ENCODE assay signal across 10 mouse cellular contexts in the genomic region with DNA sequence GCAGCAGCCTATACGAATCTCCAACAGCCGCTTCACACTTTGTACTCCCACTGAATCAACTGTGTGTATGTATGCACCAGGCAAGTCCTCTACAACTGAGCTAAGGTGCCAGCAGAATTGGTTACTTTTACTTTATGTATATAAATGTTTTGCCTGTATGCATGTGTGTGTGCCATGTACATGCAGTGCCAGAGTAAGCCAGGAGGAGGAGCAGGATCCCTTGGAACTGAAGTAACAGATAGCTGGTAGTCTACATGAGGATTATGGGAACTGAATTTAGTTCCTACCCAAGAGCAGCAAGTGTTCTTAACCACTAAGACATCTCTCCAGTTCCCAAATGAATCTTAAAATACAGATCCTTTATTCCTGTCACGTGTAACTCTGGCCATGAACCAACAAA. TPM values are rescaled to one million over a fixed set of nuclear protein-coding genes. Genes with fewer than 3 reads are reported as not detected.
DNase-seq lines count a peak whose midpoint lies in the region; ATAC-seq and TF ChIP-seq lines count a peak whose summit lies in the region.
"Had no signal": no experiment of that assay in that cellular context is flagged by ENCODE, and none has a peak within 500 bp of the region (broad histone marks: within the 10 kb centered on the region; RNA-seq: fewer than 3 reads in every experiment).

No protein-coding gene starts in this region.

- dilution Hi-C loops in CH12.LX (cut with MboI; ENCODE audit: extremely low pct_ligation_motif_present, extremely low pct_unique_long_range_greater_than_20kb, low sequenced_read_pairs): no loop called here

- WGBS in hindbrain, embryonic 12.5 days: 100% methylated on average over 3 of the region's 3 CpGs
- 95% methylated on average over 3 of the region's 3 CpGs for WGBS in midbrain, embryonic 10.5 days

- H3K9ac ChIP-seq in CH12.LX (ENCODE audit: insufficient read depth, low read depth): no peak overlapping the region
- no peak overlapping the region for H3K9ac ChIP-seq in hindbrain, embryonic 12.5 days
- H3K9ac ChIP-seq: limb, embryonic 15.5 days had no signal

- DNase-seq in layer of hippocampus, adult 11-12 months (ENCODE audit: low spot score): peak; percentile 30
- no peak for DNase-seq in layer of hippocampus, postnatal 14 days (ENCODE audit: low spot score in 2 of 2)
- peak; percentile 50 for DNase-seq in CH12.LX (ENCODE audit: extremely low read depth)
- peak; percentile 42 to 57 for DNase-seq in adrenal gland, postnatal 36 days
- DNase-seq in kidney, adult 8-10 months: peak; percentile 37 to 61
- peak; percentile 66 for DNase-seq in naive thymus-derived CD4-positive, alpha-beta T cell, adult 2 months (ENCODE audit: low read depth)
- no peak for DNase-seq in midbrain, embryonic 10.5 days (ENCODE audit: low spot score)

- TF ChIP-seq RAD21 in CH12.LX (IDR thresholded peaks at IDR 0.05; ENCODE audit: low read depth, low read length): peak; percentile 68

- H3K4me2 ChIP-seq in CH12.LX (ENCODE audit: insufficient read depth, low read depth, poor library complexity, severe bottlenecking): no peak overlapping the region
- H3K4me2 ChIP-seq in hindbrain, embryonic 12.5 days (replicated peaks): no peak overlapping the region
- H3K4me2 ChIP-seq: limb, embryonic 15.5 days had no signal

- H3K4me1 ChIP-seq in CH12.LX (ENCODE audit: control insufficient read depth in 1 of 2, insufficient read depth in 2 of 2): peaks cover 2 to 36% of the 10 kb centered on the region in 2 experiments; a peak in 2 of 4 replicates
- H3K4me1 ChIP-seq in hindbrain, embryonic 12.5 days: no peaks in the 10 kb centered on the region
- H3K4me1 ChIP-seq in midbrain, embryonic 10.5 days: peaks cover 6% of the 10 kb centered on the region; the same call in 1 of the 2 replicates
- H3K4me1 ChIP-seq: limb, embryonic 15.5 days had no signal

- H3K4me3 ChIP-seq in CH12.LX (replicated peaks in 1 of 3; ENCODE audit: low read depth in 2 of 3, low read length in 2 of 3, poor library complexity in 1 of 3): no peak overlapping the region
- H3K4me3 ChIP-seq in hindbrain, embryonic 12.5 days: no peak overlapping the region
- H3K4me3 ChIP-seq in midbrain, embryonic 10.5 days: no peak overlapping the region
- H3K4me3 ChIP-seq: limb, embryonic 15.5 days had no signal

- in situ Hi-C loops in CH12.LX (cut with MboI; ENCODE audit: low pct_ligation_motif_present, low pct_unique_long_range_greater_than_20kb, low sequenced_read_pairs): loop anchor here (10.0 kb wide), 1 partner anchor 53 kb away; a partner anchor contains a TSS

- ATAC-seq in hindbrain, embryonic 12.5 days (ENCODE audit: low FRiP score): no peak

- H3K79me2 ChIP-seq in CH12.LX (replicated peaks; ENCODE audit: control insufficient read depth, extremely low read depth, insufficient read depth, poor library complexity, severe bottlenecking): peaks cover 8% of the 10 kb centered on the region

- no peak for TF ChIP-seq POLR2A in CH12.LX (IDR thresholded peaks at IDR 0.05; ENCODE audit: low read depth, low read length)

- H3K36me3 ChIP-seq in CH12.LX (replicated peaks in 1 of 2; ENCODE audit: control insufficient read depth in 1 of 2, insufficient read depth in 1 of 2, low read length in 1 of 2): peaks cover 4 to 45% of the 10 kb centered on the region in 2 experiments
- 0 out of 2 replicates have a peak, but pooled peaks cover 9% of the 10 kb centered on the region for H3K36me3 ChIP-seq in hindbrain, embryonic 12.5 days
- peaks cover 28% of the 10 kb centered on the region for H3K36me3 ChIP-seq in midbrain, embryonic 10.5 days
- H3K36me3 ChIP-seq: limb, embryonic 15.5 days had no signal

- no peaks in the 10 kb centered on the region for H3K9me3 ChIP-seq in CH12.LX (replicated peaks; ENCODE audit: low read length)
- peaks cover 9% of the 10 kb centered on the region; the same call in 1 of the 2 replicates for H3K9me3 ChIP-seq in hindbrain, embryonic 12.5 days (replicated peaks)
- H3K9me3 ChIP-seq in midbrain, embryonic 10.5 days (replicated peaks): peaks cover 15% of the 10 kb centered on the region; the same call in 1 of the 2 replicates
- H3K9me3 ChIP-seq: limb, embryonic 15.5 days had no signal

- H3K27me3 ChIP-seq in CH12.LX (replicated peaks): no peaks in the 10 kb centered on the region
- no peaks in the 10 kb centered on the region for H3K27me3 ChIP-seq in hindbrain, embryonic 12.5 days
- H3K27me3 ChIP-seq in midbrain, embryonic 10.5 days (ENCODE audit: low read depth, poor library complexity, severe bottlenecking): no peaks in the 10 kb centered on the region
- H3K27me3 ChIP-seq: limb, embryonic 15.5 days had no signal

- TF ChIP-seq CTCF in CH12.LX (conservative IDR thresholded peaks at IDR 0.05 in 1 of 2, IDR thresholded peaks at IDR 0.05 in 1 of 2; ENCODE audit: low read depth in 2 of 2, low read length in 2 of 2): peak; percentile 32 to 78; a peak in 2 of 4 replicates

- H3K27ac ChIP-seq in CH12.LX (ENCODE audit: insufficient read depth, low read depth): no peak overlapping the region
- H3K27ac ChIP-seq in hindbrain, embryonic 12.5 days: no peak overlapping the region
- H3K27ac ChIP-seq in midbrain, embryonic 10.5 days (replicated peaks): no peak overlapping the region
- H3K27ac ChIP-seq: limb, embryonic 15.5 days had no signal

- no peak for TF ChIP-seq EP300 in CH12.LX (IDR thresholded peaks at IDR 0.05; ENCODE audit: low read length)

TF ChIP-seq in CH12.LX, 34 proteins besides CTCF, POLR2A, EP300 and RAD21:
- peak; percentile 72 for TF ChIP-seq SMC3 (IDR thresholded peaks at IDR 0.05; ENCODE audit: low read depth, low read length)
- no peak for TF ChIP-seq NRF1 (IDR thresholded peaks at IDR 0.05; ENCODE audit: low read depth, low read length)

RNA-seq across cellular contexts. Expression of a gene that starts 48.0 kb away (rescaled TPM):
- 10 to 100 TPM; 24.5 to 27.8 TPM for total RNA-seq in layer of hippocampus, postnatal 14 days (2021)
- total RNA-seq in CH12.LX (2012; rRNA removed): 0.98 and 1.1 TPM in 2 replicates
- 0.56 and 0.73 TPM in 2 replicates for total RNA-seq in CH12.LX (2014; rRNA removed)
- polyA plus RNA-seq in CH12.LX (2012; ENCODE audit: insufficient read length, low read depth): 0.40 and 0.57 TPM in 2 replicates
- 10 to 100 TPM; 30.7 to 73.7 TPM for total RNA-seq in adrenal gland, postnatal 36 days (2021)
- 14.5 and 15.4 TPM in 2 replicates for polyA plus RNA-seq in hindbrain, embryonic 12.5 days (2016; fragmentation: Nextera tagmentation; extraction: Ambion mirVana)
- polyA plus RNA-seq in midbrain, embryonic 10.5 days (2016; fragmentation: Nextera tagmentation; extraction: Ambion mirVana): 12.0 and 13.7 TPM in 2 replicates

RNA-seq across cellular contexts. Expression of a gene that starts 51.6 kb away (rescaled TPM):
- total RNA-seq in layer of hippocampus, postnatal 14 days (2021): 10 to 100 TPM; 58.1 to 62.7 TPM
- total RNA-seq in CH12.LX (2012; rRNA removed): 11.9 and 13.4 TPM in 2 replicates
- total RNA-seq in CH12.LX (2014; rRNA removed): 6.5 and 8.3 TPM in 2 replicates
- polyA plus RNA-seq in CH12.LX (2012; ENCODE audit: insufficient read length, low read depth): 27.1 and 39.0 TPM in 2 replicates
- 10 to 100 TPM; 28.9 to 40.5 TPM for total RNA-seq in adrenal gland, postnatal 36 days (2021)
- polyA plus RNA-seq in hindbrain, embryonic 12.5 days (2016; fragmentation: Nextera tagmentation; extraction: Ambion mirVana): 26.2 and 30.5 TPM in 2 replicates
- 21.7 and 25.5 TPM in 2 replicates for polyA plus RNA-seq in midbrain, embryonic 10.5 days (2016; fragmentation: Nextera tagmentation; extraction: Ambion mirVana)

RNA-seq across cellular contexts. Expression of a gene that starts 58.2 kb away (rescaled TPM):
- 1 to 10 TPM; 4.5 to 8.4 TPM for total RNA-seq in layer of hippocampus, postnatal 14 days (2021)
- total RNA-seq in CH12.LX (2012; rRNA removed) (not detected in 2 replicates), CH12.LX (2014; rRNA removed) (not detected in 2 replicates)
- not detected in 2 replicates for polyA plus RNA-seq in CH12.LX (2012; ENCODE audit: insufficient read length, low read depth)
- 1 to 10 TPM; 2.3 to 3.3 TPM for total RNA-seq in adrenal gland, postnatal 36 days (2021)
- not detected in 2 replicates for polyA plus RNA-seq in hindbrain, embryonic 12.5 days (2016; fragmentation: Nextera tagmentation; extraction: Ambion mirVana)
- not detected in 2 replicates for polyA plus RNA-seq in midbrain, embryonic 10.5 days (2016; fragmentation: Nextera tagmentation; extraction: Ambion mirVana)
- polyA plus RNA-seq: limb, embryonic 15.5 days; stomach, embryonic 14.5 days had no signal

Comparison
In these comparisons a context has a peak if more than half of its experiments do, and no peak if none do; other contexts are left out.
1. DNase-seq: peak in layer of hippocampus, adult 11-12 months (single experiment), CH12.LX (single experiment), adrenal gland, postnatal 36 days (2 of 2), kidney, adult 8-10 months (2 of 2) and naive thymus-derived CD4-positive, alpha-beta T cell, adult 2 months (single experiment); none in layer of hippocampus, postnatal 14 days (0 of 2) and midbrain, embryonic 10.5 days (single experiment).
2. RNA of a gene that starts 48.0 kb away (total RNA-seq): 30.7 to 73.7 TPM in adrenal gland, postnatal 36 days and 24.5 to 27.8 TPM in layer of hippocampus, postnatal 14 days; 0.56 to 1.1 TPM in CH12.LX; every median in the first group is over 10 times any median in the second.